Mouse (Mus musculus) forebrain, embryonic 16.5 days (tissue): ENCODE measurements around the gene Tnfaip8l3. TPM values are rescaled to one million over a fixed set of nuclear protein-coding genes. Genes with fewer than 3 reads are reported as not detected.
"Not testable (repeated sequence)": the region's sequence is repeated elsewhere in the genome, so short reads cannot be mapped to it uniquely, and the experiment has no call there.

Source experiments
- ATAC-seq: fragments of 200-750 bp; cut with Nextera tagmentation; 2 replicates; pipeline ENCODE4 v1.8.0; 2017; ENCODE audit warnings: mild to moderate bottlenecking, moderate library complexity
- H3K27ac ChIP-seq: fragments of 300-500 bp; sonication (generic); 2 replicates; pipeline ENCODE4 v1.5.1; 2014; ENCODE audit warnings: low read length, control low read depth
- H3K27me3 ChIP-seq: fragments of 300-500 bp; sonication (generic); replicated peaks from 2 replicates; pipeline ENCODE4 v1.6.1; 2014; ENCODE audit warnings: low read length; ENCODE audit not compliant: control insufficient read depth, insufficient read depth
- H3K36me3 ChIP-seq: fragments of 300-500 bp; sonication (generic); 2 replicates; pipeline ENCODE4 v1.6.1; 2014; ENCODE audit not compliant: control insufficient read depth, insufficient read depth
- H3K4me1 ChIP-seq: fragments of 300-500 bp; sonication (generic); replicated peaks from 2 replicates; pipeline ENCODE4 v1.6.1; 2014; ENCODE audit warnings: low read length; ENCODE audit not compliant: control insufficient read depth, insufficient read depth
- H3K4me2 ChIP-seq: fragments of 300-500 bp; sonication (generic); 2 replicates; pipeline ENCODE4 v1.6.1; 2014; ENCODE audit warnings: mild to moderate bottlenecking, low read length, control low read depth
- H3K4me3 ChIP-seq: fragments of 300-500 bp; sonication (generic); replicated peaks from 2 replicates; pipeline ENCODE4 v1.5.1; 2014; ENCODE audit warnings: mild to moderate bottlenecking, low read length, control low read depth
- H3K9ac ChIP-seq: fragments of 300-500 bp; sonication (generic); replicated peaks from 2 replicates; pipeline ENCODE4 v1.6.1; 2014; ENCODE audit warnings: low read depth, low read length, control low read depth
- H3K9me3 ChIP-seq: fragments of 300-500 bp; sonication (generic); 2 replicates; pipeline ENCODE4 v1.6.1; 2016; ENCODE audit warnings: low read length; ENCODE audit not compliant: control insufficient read depth
- whole genome bisulfite sequencing: fragments of 180-500 bp; shearing (Covaris S2); extraction: QIAGEN DNeasy Blood & Tissue Kit; methylation state at CpG from one replicate; pipeline ENCODE4 v1.1.7; 2014; 5-methylcytosine and 5-hydroxymethylcytosine counted together
- polyA plus RNA-seq: library from polyadenylated mRNA; unstranded; fragments of >200 nt; fragmentation: Nextera tagmentation; extraction: Ambion mirVana; gene quantifications from 2 replicates; pipeline ENCODE4 v1.2.1, GENCODE M21; 2015

Tnfaip8l3 gene
- polyA plus RNA-seq, 1 experiment from 2014 or later, result 0.63 TPM

DNA sequence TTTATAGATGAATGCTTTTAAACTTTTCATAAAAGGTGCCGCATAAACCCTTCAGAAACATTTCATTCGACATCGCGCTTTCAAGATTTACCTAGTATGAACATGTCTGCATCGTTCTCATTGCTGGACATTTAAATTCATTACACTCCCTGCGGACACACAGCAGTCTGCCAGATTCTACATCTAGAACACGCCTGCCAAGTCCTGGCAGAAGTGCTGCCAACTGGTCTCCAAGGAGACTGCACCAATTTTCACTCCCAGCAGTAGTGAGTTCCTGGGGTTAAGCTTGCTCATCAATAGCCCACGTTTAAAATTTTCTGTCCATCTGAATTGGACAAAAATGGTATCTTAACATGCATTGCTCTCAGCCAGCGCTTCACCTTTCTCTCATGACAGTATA lies 30.5 kb downstream of the Tnfaip8l3 start:
- H3K27me3 ChIP-seq, result no peaks in the 10 kb centered on the region
- peaks cover 2% of the 10 kb centered on the region; the same call in 1 of the 2 replicates for H3K4me1 ChIP-seq
- no peaks in the 10 kb centered on the region for H3K9me3 ChIP-seq
- no peak overlapping the region for H3K9ac ChIP-seq
- H3K4me3 ChIP-seq, result no peak overlapping the region
- ATAC-seq, result peak; percentile 67; the same call in 1 of the 2 replicates
- WGBS, result 27% methylated on average over 9 of the region's 9 CpGs
- H3K4me2 ChIP-seq, result no peak overlapping the region
- H3K27ac ChIP-seq, result no peak overlapping the region
- no peaks in the 10 kb centered on the region for H3K36me3 ChIP-seq

DNA sequence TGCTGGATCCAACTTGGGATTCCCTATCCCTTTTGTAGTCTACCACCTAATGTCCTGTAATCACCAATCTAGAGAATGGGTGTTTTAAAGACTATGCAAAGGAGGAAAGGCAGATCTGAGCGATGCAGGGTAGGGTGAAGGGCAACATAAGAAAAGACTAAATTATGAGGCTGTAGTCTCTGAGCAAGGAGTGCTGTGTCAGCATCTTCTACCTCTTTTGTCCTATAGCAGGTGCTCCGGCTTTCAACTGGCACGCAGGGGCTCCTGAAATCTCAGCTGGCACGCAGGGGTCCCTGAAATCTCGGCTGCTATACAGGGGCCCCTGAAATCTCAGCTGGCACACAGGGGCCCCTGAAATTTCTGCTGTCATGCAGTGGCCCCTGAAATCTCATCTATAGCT lies 33.5 kb downstream of the Tnfaip8l3 start:
- H3K9ac ChIP-seq, result no peak overlapping the region
- no peaks in the 10 kb centered on the region for H3K27me3 ChIP-seq
- H3K36me3 ChIP-seq, result no peaks in the 10 kb centered on the region
- 66% methylated on average over 5 of the region's 5 CpGs for WGBS
- H3K4me1 ChIP-seq, result peaks cover 2% of the 10 kb centered on the region; the same call in 1 of the 2 replicates
- H3K4me3 ChIP-seq, result no peak overlapping the region
- ATAC-seq, result no peak
- no peak overlapping the region for H3K4me2 ChIP-seq
- H3K9me3 ChIP-seq, result no peaks in the 10 kb centered on the region
- H3K27ac ChIP-seq, result no peak overlapping the region

DNA sequence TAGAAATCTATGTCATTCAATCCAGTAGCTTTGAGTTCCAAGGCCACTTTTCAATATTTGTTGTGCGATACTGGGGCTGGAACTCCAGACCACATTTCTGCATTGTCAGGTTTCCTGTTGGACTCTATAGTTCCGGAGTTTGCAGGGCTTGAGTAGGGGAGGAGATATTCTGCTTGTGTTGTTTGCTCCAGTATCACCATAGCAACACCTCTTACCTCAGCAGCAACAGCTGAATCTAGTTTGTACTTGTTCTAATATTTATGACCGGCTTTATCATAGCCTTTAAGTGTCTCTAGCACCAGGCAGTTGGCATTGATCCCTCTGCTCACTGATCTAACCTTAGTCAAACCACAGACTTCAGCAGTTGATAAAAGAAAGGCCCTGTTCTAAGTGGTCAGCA lies 45.4 kb downstream of the Tnfaip8l3 start:
- ATAC-seq, result no peak
- 80% methylated on average over 3 of the region's 3 CpGs for WGBS
- Histone ChIP-seq H3K4me2 (no peak overlapping the region), H3K9ac (no peak overlapping the region), H3K4me1 (no peaks in the 10 kb centered on the region), H3K27ac (no peak overlapping the region), H3K36me3 (no peaks in the 10 kb centered on the region), H3K4me3 (no peak overlapping the region), H3K27me3 (no peaks in the 10 kb centered on the region), H3K9me3 (no peaks in the 10 kb centered on the region)

DNA sequence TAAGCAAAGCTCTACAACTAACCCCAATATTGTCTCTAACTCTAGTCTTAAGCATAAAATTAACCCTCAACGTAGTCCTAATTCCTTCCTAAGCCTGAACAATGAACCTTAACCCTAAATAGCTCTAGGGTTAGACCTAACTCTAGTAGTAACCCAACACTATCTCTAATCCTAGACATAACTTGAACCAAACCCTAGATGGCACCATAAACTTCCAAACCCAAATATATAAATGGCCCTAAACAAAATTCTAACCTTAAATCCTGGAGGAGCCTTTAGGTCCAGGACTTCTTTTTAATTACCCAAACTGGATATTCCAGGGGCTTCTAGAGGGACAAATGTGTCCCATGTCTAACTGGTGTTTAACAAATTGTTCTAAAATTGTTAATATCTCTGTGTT lies 73.7 kb downstream of the Tnfaip8l3 start:
- Histone ChIP-seq H3K4me3 (no peak overlapping the region), H3K4me2 (no peak overlapping the region), H3K36me3 (no peaks in the 10 kb centered on the region), H3K9ac (no peak overlapping the region), H3K27ac (no peak overlapping the region), H3K4me1 (no peaks in the 10 kb centered on the region), H3K27me3 (no peaks in the 10 kb centered on the region), H3K9me3 (no peaks in the 10 kb centered on the region)
- ATAC-seq, result no peak
- WGBS, result 62% methylated on average over 1 of the region's 1 CpGs

DNA sequence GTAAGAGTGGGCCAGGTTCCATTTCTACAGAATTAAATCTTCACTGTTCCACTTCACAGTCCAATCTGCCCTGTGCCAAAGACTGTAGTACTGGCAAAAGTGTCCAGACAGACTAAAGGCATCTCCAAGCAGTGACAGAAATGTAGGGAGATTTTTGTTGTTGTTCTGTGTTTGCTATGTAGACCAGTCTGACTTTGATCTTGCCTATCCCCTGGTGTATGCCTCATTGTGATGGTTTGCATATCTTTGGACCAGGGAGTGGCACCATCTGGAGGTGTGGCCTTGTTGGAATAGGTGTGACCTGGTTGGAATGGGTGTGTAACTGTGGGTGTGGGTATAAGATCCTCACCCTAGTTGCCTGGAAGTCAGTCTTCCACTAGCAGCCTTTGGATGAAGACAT lies 75.6 kb downstream of the Tnfaip8l3 start:
- not testable (repeated sequence) for ATAC-seq, H3K9ac ChIP-seq, H3K4me2 ChIP-seq, H3K27ac ChIP-seq, H3K9me3 ChIP-seq, H3K4me1 ChIP-seq, H3K27me3 ChIP-seq, H3K4me3 ChIP-seq, H3K36me3 ChIP-seq

DNA sequence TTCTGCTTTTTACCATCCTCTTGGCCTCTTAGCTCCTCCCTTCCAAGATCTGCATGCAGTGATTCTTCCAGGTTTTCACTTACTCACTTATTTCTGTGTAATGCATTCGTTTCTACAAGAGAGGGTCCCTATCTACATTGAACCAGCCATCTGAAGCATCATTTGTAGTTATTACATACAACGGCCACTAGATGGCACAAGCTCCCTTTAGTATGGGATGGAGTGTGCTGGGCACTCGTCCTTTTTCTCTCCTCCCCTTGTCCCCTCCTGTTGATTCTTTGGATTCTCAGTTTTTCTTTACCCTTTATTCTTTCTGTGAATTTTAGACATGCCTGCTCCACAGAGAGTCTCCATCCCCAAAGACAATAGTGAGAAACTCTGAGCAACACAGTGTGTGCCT lies 77.3 kb downstream of the Tnfaip8l3 start:
- ATAC-seq, result peak; percentile 88
- WGBS, result 5% methylated on average over 3 of the region's 3 CpGs

DNA sequence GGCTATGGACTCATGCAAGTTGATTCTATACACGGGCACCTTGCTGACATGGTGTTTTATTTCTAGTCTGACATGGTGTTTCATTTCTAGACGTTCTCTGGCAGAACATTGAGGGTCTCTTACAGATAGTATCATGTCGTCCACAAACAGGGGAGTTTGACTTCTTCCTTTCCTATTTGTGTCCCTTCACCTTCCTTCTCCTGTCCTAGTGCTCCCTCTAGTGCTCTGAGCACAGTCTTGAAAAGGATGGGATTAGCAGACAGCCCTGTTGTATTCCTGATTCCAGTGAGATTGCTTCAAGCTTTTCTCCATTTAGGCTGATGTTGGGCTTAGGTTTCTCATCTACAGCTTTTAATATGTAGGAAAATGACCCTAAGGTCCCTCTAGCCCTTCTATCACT lies 81.2 kb downstream of the Tnfaip8l3 start:
- no peaks in the 10 kb centered on the region for H3K9me3 ChIP-seq
- no peak overlapping the region for H3K27ac ChIP-seq
- H3K36me3 ChIP-seq, result no peaks in the 10 kb centered on the region
- ATAC-seq, result peak; percentile 62; the same call in 1 of the 2 replicates
- H3K4me1 ChIP-seq, result no peaks in the 10 kb centered on the region
- no peaks in the 10 kb centered on the region; the same call in 1 of the 2 replicates for H3K27me3 ChIP-seq
- no peak overlapping the region for H3K4me3 ChIP-seq
- no peak overlapping the region for H3K9ac ChIP-seq
- 33% methylated on average over 3 of the region's 3 CpGs for WGBS
- H3K4me2 ChIP-seq, result no peak overlapping the region

More for the DNA sequence above, 77.3 kb downstream of the Tnfaip8l3 start:
- no peaks in the 10 kb centered on the region for H3K27me3 ChIP-seq
- no peak overlapping the region for H3K27ac ChIP-seq
- no peaks in the 10 kb centered on the region for H3K9me3 ChIP-seq
- H3K36me3 ChIP-seq, result no peaks in the 10 kb centered on the region
- H3K4me2 ChIP-seq, result no peak overlapping the region
- no peak overlapping the region for H3K9ac ChIP-seq
- H3K4me3 ChIP-seq, result no peak overlapping the region
- H3K4me1 ChIP-seq, result no peaks in the 10 kb centered on the region

DNA sequence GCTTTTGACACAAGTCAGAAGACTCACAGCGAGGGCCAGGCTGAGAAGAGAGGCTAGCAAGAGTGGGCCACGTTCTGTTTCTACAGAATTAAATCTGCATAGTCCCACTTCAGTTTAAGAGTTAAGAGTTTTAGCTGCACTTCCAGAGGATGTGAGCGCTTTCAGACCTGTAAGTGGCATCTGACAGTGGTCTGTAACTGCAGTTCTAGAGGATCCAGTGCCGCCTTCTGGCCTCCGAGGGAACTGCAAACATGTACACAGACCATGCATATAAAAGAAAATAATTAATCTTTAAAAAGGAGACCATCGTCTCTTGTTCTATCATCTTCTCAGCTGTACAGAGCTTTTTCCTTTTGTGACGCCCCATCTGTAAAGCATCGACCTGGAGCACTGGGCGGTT lies 83.3 kb downstream of the Tnfaip8l3 start:
- no peak overlapping the region for H3K4me2 ChIP-seq
- ATAC-seq, result 0 out of 2 replicates have a peak, but pooled peaks have one; percentile 58
- no peak overlapping the region for H3K4me3 ChIP-seq
- no peaks in the 10 kb centered on the region for H3K36me3 ChIP-seq
- WGBS, result 34% methylated on average over 9 of the region's 9 CpGs
- no peak overlapping the region for H3K27ac ChIP-seq
- no peaks in the 10 kb centered on the region; the same call in 1 of the 2 replicates for H3K27me3 ChIP-seq
- H3K4me1 ChIP-seq, result no peaks in the 10 kb centered on the region
- no peaks in the 10 kb centered on the region for H3K9me3 ChIP-seq
- H3K9ac ChIP-seq, result no peak overlapping the region

DNA sequence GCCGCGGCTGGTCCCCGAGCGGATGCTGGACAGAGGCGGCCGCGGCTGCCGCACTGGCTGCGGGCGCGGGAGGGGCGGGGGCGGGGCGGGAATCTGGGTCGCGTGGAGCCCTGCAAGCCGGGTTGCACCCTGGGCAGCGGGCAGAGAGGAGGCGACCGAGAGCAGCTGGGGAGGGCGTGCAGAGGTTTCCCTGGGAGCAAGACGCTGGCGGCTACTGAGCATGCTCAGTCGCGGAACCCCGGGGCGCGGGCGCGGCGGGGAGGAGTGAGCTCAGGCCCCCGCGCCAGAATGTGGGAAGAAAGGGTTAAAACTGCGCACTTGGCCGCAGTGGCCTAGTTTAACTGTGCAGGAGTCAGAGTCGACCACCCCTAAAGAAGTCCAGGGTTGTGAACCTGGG lies 93.1 kb downstream of the Tnfaip8l3 start, which contains the start of gene Elmod1:
Gene Elmod1, minus strand, starts transcription at position 180 of the 397 bp plus-strand sequence.
- WGBS, result under 1% methylated on average over 36 of the region's 36 CpGs
- peak within 1 kb of the TSS; percentile 78 for H3K4me3 ChIP-seq
- H3K4me1 ChIP-seq, result peaks cover 12% of the 10 kb centered on the region
- H3K27me3 ChIP-seq, result no peaks in the 10 kb centered on the region
- peak within 1 kb of the TSS; percentile 93 for H3K9ac ChIP-seq
- no peaks in the 10 kb centered on the region for H3K36me3 ChIP-seq
- ATAC-seq, result peak; percentile 85
- no peaks in the 10 kb centered on the region for H3K9me3 ChIP-seq
- peak within 1 kb of the TSS; percentile 96 for H3K27ac ChIP-seq
- H3K4me2 ChIP-seq, result peak within 1 kb of the TSS; percentile 80
